Mouse (Mus musculus) CH12.LX (cell line): Measurements from ENCODE around the gene Jph2. TPM values are rescaled to one million over a fixed set of nuclear protein-coding genes. Genes with fewer than 3 reads are reported as not detected.

Experiments used
- DNase-seq: peaks from one replicate; pipeline ENCODE4 v3.0.0-alpha.2; 2013; ENCODE audit errors: extremely low read depth
- H3K27ac ChIP-seq: 2 replicates; pipeline ENCODE4 v1.5.1; 2012; ENCODE audit warnings: low read depth, mild to moderate bottlenecking, control low read depth, moderate library complexity; ENCODE audit not compliant: insufficient read depth
- H3K27me3 ChIP-seq: replicated peaks from 2 replicates; pipeline ENCODE3; 2012; ENCODE audit warnings: inconsistent platforms
- H3K36me3 ChIP-seq, 2 experiments: replicated peaks in 1 of 2; 2 replicates each; pipeline versions ENCODE3 to v1.6.1; 2012; ENCODE audit warnings: inconsistent platforms in 1 of 2, low read length in 1 of 2, mild to moderate bottlenecking in 1 of 2, mixed read lengths in 1 of 2, moderate library complexity in 1 of 2; ENCODE audit not compliant: control insufficient read depth in 1 of 2, insufficient read depth in 1 of 2
- H3K4me1 ChIP-seq, 2 experiments: 2 replicates each; pipeline ENCODE4 v1.6.1; 2012; ENCODE audit warnings: inconsistent platforms in 1 of 2, moderate library complexity in 1 of 2; ENCODE audit not compliant: insufficient read depth in 2 of 2, control insufficient read depth in 1 of 2
- H3K4me2 ChIP-seq: 2 replicates; pipeline ENCODE4 v1.6.1; 2012; ENCODE audit warnings: low read depth, mild to moderate bottlenecking, control low read depth; ENCODE audit not compliant: poor library complexity, insufficient read depth, severe bottlenecking
- H3K4me3 ChIP-seq, 3 experiments: fragments of 150-350 bp in 1 of 3; sonication (generic) in 1 of 3; replicated peaks in 1 of 3; 2 replicates each; pipeline versions ENCODE3 to v1.5.1; 2011 to 2012; ENCODE audit warnings: low read depth in 2 of 3, low read length in 2 of 3, mild to moderate bottlenecking in 2 of 3, moderate library complexity in 2 of 3, control low read depth in 1 of 3, improper control_type of control experiment in 1 of 3, inconsistent platforms in 1 of 3, mixed read lengths in 1 of 3; ENCODE audit not compliant: poor library complexity in 1 of 3
- H3K79me2 ChIP-seq: replicated peaks from 2 replicates; pipeline ENCODE4 v1.6.1; 2012; ENCODE audit warnings: mild to moderate bottlenecking, moderate library complexity; ENCODE audit not compliant: control insufficient read depth, poor library complexity, insufficient read depth, severe bottlenecking; ENCODE audit errors: extremely low read depth
- H3K9ac ChIP-seq: 2 replicates; pipeline ENCODE4 v1.6.1; 2012; ENCODE audit warnings: low read depth, mild to moderate bottlenecking, control low read depth, moderate library complexity; ENCODE audit not compliant: insufficient read depth
- H3K9me3 ChIP-seq: replicated peaks from 2 replicates; pipeline ENCODE3; 2012; ENCODE audit warnings: low read length, inconsistent platforms, mixed read lengths
- CTCF ChIP-seq, 2 experiments: IDR thresholded peaks in 1 of 2; conservative IDR thresholded peaks in 1 of 2; 2 replicates each; pipeline ENCODE4 v1.5.1; 2011 to 2012; ENCODE audit warnings: low read depth in 2 of 2, low read length in 2 of 2, improper control_type of control experiment in 1 of 2, inconsistent platforms in 1 of 2, mild to moderate bottlenecking in 1 of 2, moderate library complexity in 1 of 2
- E2F4 ChIP-seq: IDR thresholded peaks from 2 replicates; pipeline ENCODE4 v1.6.1; 2011; ENCODE audit warnings: low read depth, low read length, improper control_type of control experiment; ENCODE audit not compliant: insufficient replicate concordance
- ELF1 ChIP-seq: IDR thresholded peaks from 2 replicates; pipeline ENCODE4 v1.6.1; 2014; ENCODE audit warnings: low read depth, mild to moderate bottlenecking, inconsistent platforms, low read length, improper control_type of control experiment
- ETS1 ChIP-seq: conservative IDR thresholded peaks from 2 replicates; pipeline ENCODE4 v1.6.1; 2012; ENCODE audit warnings: low read depth, mild to moderate bottlenecking, inconsistent platforms, low read length, improper control_type of control experiment, moderate library complexity
- JUN ChIP-seq: IDR thresholded peaks from 2 replicates; pipeline ENCODE4 v1.6.1; 2011; ENCODE audit warnings: low read depth, mild to moderate bottlenecking, low read length, improper control_type of control experiment, moderate library complexity; ENCODE audit not compliant: insufficient read depth
- KAT2A ChIP-seq: IDR thresholded peaks from 2 replicates; pipeline ENCODE4 v1.6.1; 2012; ENCODE audit warnings: low read length, improper control_type of control experiment, inconsistent platforms; ENCODE audit not compliant: insufficient replicate concordance
- MAFK ChIP-seq: IDR thresholded peaks from 2 replicates; pipeline ENCODE4 v1.6.1; 2011; ENCODE audit warnings: low read length, improper control_type of control experiment; ENCODE audit not compliant: insufficient replicate concordance
- MAX ChIP-seq: IDR thresholded peaks from 2 replicates; pipeline ENCODE4 v1.6.1; 2011; ENCODE audit warnings: low read length, improper control_type of control experiment
- MAZ ChIP-seq: IDR thresholded peaks from 2 replicates; pipeline ENCODE4 v1.6.1; 2012; ENCODE audit warnings: low read depth, mild to moderate bottlenecking, inconsistent platforms, low read length, improper control_type of control experiment, moderate library complexity
- PAX5 ChIP-seq: IDR thresholded peaks from 2 replicates; pipeline ENCODE4 v1.6.1; 2012; ENCODE audit warnings: low read length, inconsistent platforms, mixed read lengths
- POLR2A ChIP-seq: IDR thresholded peaks from 2 replicates; pipeline ENCODE4 v1.6.1; 2011; ENCODE audit warnings: low read depth, mild to moderate bottlenecking, improper control_type of control experiment, low read length
- RCOR1 ChIP-seq: conservative IDR thresholded peaks from 2 replicates; pipeline ENCODE4 v1.6.1; 2012; ENCODE audit warnings: low read depth, mild to moderate bottlenecking, inconsistent platforms, low read length, improper control_type of control experiment
- SIN3A ChIP-seq: IDR thresholded peaks from 2 replicates; pipeline ENCODE4 v1.6.1; 2012; ENCODE audit warnings: low read length, improper control_type of control experiment, inconsistent platforms
- TBP ChIP-seq: conservative IDR thresholded peaks from 2 replicates; pipeline ENCODE4 v1.6.1; 2011; ENCODE audit warnings: low read depth, low read length, improper control_type of control experiment
- TCF12 ChIP-seq: IDR thresholded peaks from 2 replicates; pipeline ENCODE4 v1.6.1; 2014; ENCODE audit warnings: low read depth, mild to moderate bottlenecking, inconsistent platforms, low read length, improper control_type of control experiment
- USF2 ChIP-seq: conservative IDR thresholded peaks from 2 replicates; pipeline ENCODE4 v1.6.1; 2011; ENCODE audit warnings: low read depth, low read length, improper control_type of control experiment
- ZMIZ1 ChIP-seq: IDR thresholded peaks from 2 replicates; pipeline ENCODE4 v1.6.1; 2012; ENCODE audit warnings: low read depth, mild to moderate bottlenecking, inconsistent platforms, low read length, improper control_type of control experiment
- ZNF384 ChIP-seq: IDR thresholded peaks from 2 replicates; pipeline ENCODE4 v1.6.1; 2012; ENCODE audit warnings: low read depth, low read length, improper control_type of control experiment, inconsistent platforms
- dilution Hi-C: fragments of 300-500 bp; cut with MboI; formaldehyde crosslinking; loops from 2 replicates; pipeline ENCODE4 v1.14.3; 2020; ENCODE audit warnings: low sequenced_read_pairs; ENCODE audit not compliant: extremely low pct_unique_long_range_greater_than_20kb, extremely low pct_ligation_motif_present
- in situ Hi-C: fragments of 300-500 bp; cut with MboI; formaldehyde crosslinking; loops from 3 replicates; pipeline ENCODE4 v1.14.3; 2019; ENCODE audit warnings: low sequenced_read_pairs, low pct_ligation_motif_present, low pct_unique_long_range_greater_than_20kb, mixed read lengths
- polyA plus RNA-seq: library from polyadenylated mRNA; unstranded; fragments of >175 nt; gene quantifications from 2 replicates; pipeline ENCODE4 v1.2.1, GENCODE M21; 2012; ENCODE audit warnings: low read depth; ENCODE audit not compliant: insufficient read length
- total RNA-seq, 2 experiments: library from RNA; depleted of rRNA; stranded (reverse); fragments of 300-350 nt in 1 of 2; fragments of >200 nt in 1 of 2; gene quantifications; 2 replicates each; pipeline ENCODE4 v1.2.3; 2012 to 2014

Gene Jph2
- total and polyA plus RNA-seq, 3 experiments, result not detected

DNA sequence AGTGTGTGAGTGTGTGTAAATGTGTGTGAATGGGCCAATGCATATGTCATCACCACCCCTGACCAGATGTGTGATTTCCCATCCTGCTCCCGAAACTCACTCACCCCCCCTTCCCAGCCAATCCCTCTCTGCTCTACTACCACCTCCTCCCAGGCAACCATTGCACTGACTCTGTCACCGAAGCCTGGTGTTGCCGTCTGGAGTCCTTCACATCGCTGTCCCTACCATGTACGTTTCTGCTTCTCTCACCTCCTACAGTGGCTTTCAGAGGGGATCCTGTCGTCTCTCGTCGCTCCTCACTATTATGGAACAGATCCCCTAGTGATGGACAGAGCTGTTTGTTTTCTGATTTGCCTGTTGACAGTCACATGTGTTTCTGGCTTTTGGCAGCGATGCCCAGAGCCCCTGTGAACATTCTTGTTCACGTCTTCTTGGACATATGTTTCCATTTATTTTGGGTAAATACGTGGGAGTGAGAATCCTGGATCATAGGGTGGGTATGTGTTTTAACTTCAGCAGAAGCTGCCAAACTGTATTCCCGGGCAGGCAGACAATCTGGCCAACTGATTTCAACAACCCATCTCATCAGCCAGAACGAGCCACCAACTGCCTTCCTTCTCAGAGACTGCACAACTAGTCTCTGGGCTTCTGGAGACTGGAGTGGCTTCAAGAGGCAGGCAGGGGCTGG, 65.3 kb downstream of the Jph2 start:
- no peak overlapping the region for H3K4me3 ChIP-seq

GRCm38 (mm10) chr2:163331423-163331822, 66.4 kb downstream of the Jph2 start:
- in situ Hi-C loops (loop anchor here (10.0 kb wide), 3 partner anchors 237 to 407 kb away; no protein-coding TSS in a partner anchor), dilution Hi-C loops (no loop called here)
- no peaks in the 10 kb centered on the region for H3K79me2 ChIP-seq
- no peaks in the 10 kb centered on the region for H3K4me1 ChIP-seq
- H3K36me3 ChIP-seq, result no peaks in the 10 kb centered on the region
- no peak overlapping the region for H3K9ac ChIP-seq
- TF ChIP-seq RCOR1 (no peak), E2F4 (no peak)
- H3K27ac ChIP-seq, result no peak overlapping the region
- no peak for DNase-seq
- H3K4me3 ChIP-seq, result no peak overlapping the region
- H3K27me3 ChIP-seq, result peaks cover 85% of the 10 kb centered on the region
- no peak overlapping the region for H3K4me2 ChIP-seq
- no peaks in the 10 kb centered on the region for H3K9me3 ChIP-seq

More for the DNA sequence above, 65.3 kb downstream of the Jph2 start:
- dilution Hi-C loops (no loop called here), in situ Hi-C loops (loop anchor here (10.0 kb wide), 3 partner anchors 238 to 408 kb away; no protein-coding TSS in a partner anchor)
- no peak overlapping the region for H3K4me2 ChIP-seq
- no peak overlapping the region for H3K9ac ChIP-seq
- no peaks in the 10 kb centered on the region for H3K79me2 ChIP-seq
- no peaks in the 10 kb centered on the region for H3K9me3 ChIP-seq
- no peaks in the 10 kb centered on the region for H3K4me1 ChIP-seq
- no peak overlapping the region for H3K27ac ChIP-seq
- no peak for DNase-seq
- TF ChIP-seq POLR2A, result no peak
- no peak for TF ChIP-seq MAZ
- no peak for TF ChIP-seq SIN3A
- no peak for TF ChIP-seq ZMIZ1
- TF ChIP-seq MAX, result no peak
- no peak for TF ChIP-seq USF2
- TF ChIP-seq TCF12, result no peak
- TF ChIP-seq PAX5, result no peak
- no peak for TF ChIP-seq JUN
- TF ChIP-seq E2F4, result no peak
- no peak for TF ChIP-seq MAFK
- no peak for TF ChIP-seq ETS1
- TF ChIP-seq ZNF384, result no peak
- no peak for TF ChIP-seq ELF1
- no peak for TF ChIP-seq TBP
- TF ChIP-seq CTCF (conservative IDR thresholded peaks at IDR 0.05 in 1 of 2, IDR thresholded peaks at IDR 0.05 in 1 of 2; ENCODE audit: low read depth in 2 of 2, low read length in 2 of 2), result no peak
- TF ChIP-seq KAT2A, result no peak
- peaks cover 83% of the 10 kb centered on the region for H3K27me3 ChIP-seq
- H3K36me3 ChIP-seq, result no peaks in the 10 kb centered on the region
